ENCODE assay signal across 30 mouse cellular contexts in genomic region chr2:172660479-172660878, GRCm38 (mm10).
DNase-seq lines count a peak whose midpoint lies in the region; ATAC-seq and TF ChIP-seq lines count a peak whose summit lies in the region.
"Had no signal": no experiment of that assay in that cellular context is flagged by ENCODE, and none has a peak within 500 bp of the region (broad histone marks: within the 10 kb centered on the region; RNA-seq: fewer than 3 reads in every experiment).

No protein-coding gene starts in this region.

- H3K9ac ChIP-seq in embryonic facial prominence, embryonic 14.5 days (ENCODE audit: low read depth, low read length): no peak overlapping the region
- no peak overlapping the region for H3K9ac ChIP-seq in limb, embryonic 12.5 days (replicated peaks)
- H3K9ac ChIP-seq: forebrain, embryonic 15.5 days; heart, embryonic 12.5 days; hindbrain, embryonic 15.5 days; intestine, embryonic 15.5 days; liver, embryonic 15.5 days; lung, embryonic 14.5 days; neural tube, embryonic 12.5 days had no signal

- H3K27ac ChIP-seq in embryonic facial prominence, embryonic 14.5 days (replicated peaks; ENCODE audit: low read depth, low read length): peak overlapping the region; percentile 70
- peak overlapping the region; percentile 24; the same call in 1 of the 2 replicates for H3K27ac ChIP-seq in limb, embryonic 12.5 days
- H3K27ac ChIP-seq: forebrain, embryonic 15.5 days; heart, adult 2 months; hindbrain, embryonic 15.5 days; intestine, embryonic 15.5 days; layer of hippocampus, adult 2 months; left cerebral cortex, adult 2 months; liver, embryonic 15.5 days; neural tube, embryonic 12.5 days had no signal

- H3K4me1 ChIP-seq in E14TG2a.4 (replicated peaks; ENCODE audit: low read depth, low read length): peaks cover 43% of the 10 kb centered on the region
- peaks cover 21% of the 10 kb centered on the region; the same call in 1 of the 2 replicates for H3K4me1 ChIP-seq in embryonic facial prominence, embryonic 14.5 days (ENCODE audit: control insufficient read depth, insufficient read depth, low read length)
- H3K4me1 ChIP-seq in limb, embryonic 12.5 days (replicated peaks): peaks cover 36% of the 10 kb centered on the region
- H3K4me1 ChIP-seq: liver, embryonic 15.5 days had no signal

- no peak for ATAC-seq in embryonic facial prominence, embryonic 14.5 days (ENCODE audit: low read depth)
- peak; percentile 20; the same call in 1 of the 2 replicates for ATAC-seq in limb, embryonic 12.5 days (ENCODE audit: insufficient number of reproducible peaks, insufficient read depth, low FRiP score, low TSS enrichment, low read depth)
- no peak for ATAC-seq in megakaryocyte, adult 5-6 weeks (ENCODE audit: poor library complexity, severe bottlenecking)
- ATAC-seq: intestine, embryonic 15.5 days; midbrain, embryonic 16.5 days had no signal

- no peak overlapping the region for H3K4me2 ChIP-seq in embryonic facial prominence, embryonic 14.5 days (ENCODE audit: low read depth, low read length)
- H3K4me2 ChIP-seq in limb, embryonic 12.5 days: 0 out of 2 replicates have a peak overlapping the region, but pooled peaks have one; percentile 35
- H3K4me2 ChIP-seq: forebrain, embryonic 15.5 days; hindbrain, embryonic 15.5 days; intestine, embryonic 15.5 days; liver, embryonic 15.5 days; lung, embryonic 14.5 days; midbrain, embryonic 11.5 days; neural tube, embryonic 12.5 days had no signal

- peaks cover 5% of the 10 kb centered on the region; the same call in 1 of the 2 replicates for H3K9me3 ChIP-seq in E14TG2a.4 (ENCODE audit: low read length)
- H3K9me3 ChIP-seq in embryonic facial prominence, embryonic 14.5 days (ENCODE audit: control insufficient read depth, low read length): no peaks in the 10 kb centered on the region
- H3K9me3 ChIP-seq in limb, embryonic 12.5 days: peaks cover 6% of the 10 kb centered on the region; the same call in 1 of the 2 replicates
- H3K9me3 ChIP-seq: forebrain, embryonic 15.5 days; heart, embryonic 12.5 days; hindbrain, embryonic 15.5 days; intestine, embryonic 15.5 days; liver, embryonic 15.5 days; neural tube, embryonic 12.5 days had no signal

- intact Hi-C loops in left cerebral cortex, postnatal 36 days (cut with DNase I): no loop called here

- no peaks in the 10 kb centered on the region for H3K36me3 ChIP-seq in E14TG2a.4 (ENCODE audit: insufficient read depth, low read length)
- no peaks in the 10 kb centered on the region for H3K36me3 ChIP-seq in embryonic facial prominence, embryonic 14.5 days (ENCODE audit: control insufficient read depth, insufficient read depth, low read length)
- H3K36me3 ChIP-seq in limb, embryonic 12.5 days: no peaks in the 10 kb centered on the region
- H3K36me3 ChIP-seq: forebrain, embryonic 15.5 days; G1E; heart, embryonic 12.5 days; hindbrain, embryonic 15.5 days; intestine, embryonic 15.5 days; liver, embryonic 15.5 days; neural tube, embryonic 12.5 days had no signal

- TF ChIP-seq CTCF in E14TG2a.4 (conservative IDR thresholded peaks at IDR 0.05; ENCODE audit: low read length): no peak

- H3K27me3 ChIP-seq in E14TG2a.4 (ENCODE audit: insufficient read depth, low read length): peaks cover 48% of the 10 kb centered on the region
- H3K27me3 ChIP-seq in embryonic facial prominence, embryonic 14.5 days (replicated peaks; ENCODE audit: control insufficient read depth, insufficient read depth, low read length): 0 out of 2 replicates have a peak, but pooled peaks cover 4% of the 10 kb centered on the region
- peaks cover 15% of the 10 kb centered on the region for H3K27me3 ChIP-seq in limb, embryonic 12.5 days

- H3K4me3 ChIP-seq in E14TG2a.4 (replicated peaks; ENCODE audit: low read length): peak overlapping the region; percentile 23; the same call in 1 of the 2 replicates
- H3K4me3 ChIP-seq in embryonic facial prominence, embryonic 14.5 days (ENCODE audit: low read depth, low read length): no peak overlapping the region
- no peak overlapping the region for H3K4me3 ChIP-seq in limb, embryonic 12.5 days (replicated peaks)
- H3K4me3 ChIP-seq: erythroblast, embryonic 14.5 days; forebrain, embryonic 15.5 days; heart, adult 2 months; heart, embryonic 12.5 days; hindbrain, embryonic 15.5 days; intestine, embryonic 15.5 days; layer of hippocampus, adult 2 months; left cerebral cortex, adult 2 months; liver, embryonic 15.5 days; myocyte; neural tube, embryonic 12.5 days had no signal

- 49% methylated on average over 10 of the region's 10 CpGs for WGBS in embryonic facial prominence, embryonic 14.5 days
- WGBS in limb, embryonic 12.5 days: 29% methylated on average over 10 of the region's 10 CpGs

- DNase-seq in embryo, embryonic 10.5 days (ENCODE audit: low spot score): peak; percentile 16
- DNase-seq in embryo, embryonic 11 days: no peak
- no peak for DNase-seq in embryonic facial prominence, embryonic 14.5 days (ENCODE audit: low spot score)
- no peak for DNase-seq in left cerebral cortex, postnatal 36 days (ENCODE audit: low spot score in 2 of 2)
- DNase-seq: adrenal gland, postnatal 10 days; cerebellum, adult 11 months; cerebellum, adult 9-10 months; cerebellum, postnatal 36 days; heart, adult 2 months; kidney, adult 2 months; kidney, postnatal 36 days; lung, postnatal 14 days; thymus, postnatal 14 days had no signal
